Mouse (Mus musculus) olfactory bulb, adult 2 months (tissue): ENCODE results near the gene Dock4. TPM values are rescaled to one million over a fixed set of nuclear protein-coding genes. Genes with fewer than 3 reads are reported as not detected.

Source experiments
- H3K27ac ChIP-seq: fragments of 200-500 bp; 2 replicates; pipeline ENCODE4 v1.5.1; 2012; ENCODE audit warnings: low read depth, low read length; ENCODE audit not compliant: insufficient read depth
- H3K4me1 ChIP-seq: fragments of 200-500 bp; 2 replicates; pipeline ENCODE4 v1.6.1; 2012; ENCODE audit warnings: low read length; ENCODE audit not compliant: control insufficient read depth, insufficient read depth
- H3K4me3 ChIP-seq: fragments of 200-500 bp; 2 replicates; pipeline ENCODE4 v1.5.1; 2012; ENCODE audit warnings: mild to moderate bottlenecking, low read depth, low read length, moderate library complexity; ENCODE audit not compliant: insufficient read depth
- CTCF ChIP-seq: fragments of 200-500 bp; IDR thresholded peaks from 2 replicates; pipeline ENCODE4 v1.5.1; 2012; ENCODE audit warnings: low read depth, mild to moderate bottlenecking, low read length, moderate library complexity; ENCODE audit not compliant: insufficient read depth
- POLR2A ChIP-seq: fragments of 200-500 bp; IDR thresholded peaks from 2 replicates; pipeline ENCODE4 v1.6.1; 2012; ENCODE audit warnings: mild to moderate bottlenecking, low read depth, low read length, moderate library complexity; ENCODE audit not compliant: insufficient read depth
- WGBS: fragments of 180-500 bp; shearing (Covaris S2); methylation state at CpG from one replicate; pipeline ENCODE4 v1.1.7; 2018; 5-methylcytosine and 5-hydroxymethylcytosine counted together
- polyA plus RNA-seq: library from polyadenylated mRNA; stranded (reverse); fragments of >200 nt; gene quantifications from 2 replicates; pipeline ENCODE4 v1.2.4, GENCODE M21; 2012; ENCODE audit warnings: low replicate concordance; ENCODE audit not compliant: missing spikeins, insufficient read depth, insufficient read length

Dock4 gene
- polyA plus RNA-seq, 1 experiment: not detected

DNA sequence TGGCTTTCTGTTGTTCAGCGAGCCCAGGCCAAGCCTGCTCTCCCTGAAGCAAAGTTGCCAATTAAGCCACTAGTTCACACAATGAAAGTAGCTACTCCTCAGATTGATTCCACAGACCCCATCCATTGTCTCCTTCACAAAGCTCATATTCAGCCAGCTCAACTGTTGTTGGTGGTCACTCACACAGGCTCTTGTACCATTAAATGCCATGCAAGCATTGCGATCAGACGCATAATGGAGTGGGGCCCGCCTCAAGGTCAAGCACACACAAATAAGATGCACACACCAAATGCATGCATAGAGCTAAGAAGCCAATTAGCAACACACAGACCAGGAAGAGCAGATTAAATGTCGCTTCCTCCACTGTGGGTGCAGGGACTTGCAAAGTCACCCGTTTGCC is 391.2 kb downstream of the Dock4 start:
- no peak for TF ChIP-seq POLR2A
- TF ChIP-seq CTCF: no peak
- no peaks in the 10 kb centered on the region for H3K4me1 ChIP-seq
- no peak overlapping the region for H3K27ac ChIP-seq
- no peak overlapping the region for H3K4me3 ChIP-seq
- WGBS: 66% methylated on average over 6 of the region's 6 CpGs

- H3K27ac ChIP-seq: no peak overlapping the region
- 3% methylated on average over 8 of the region's 8 CpGs for WGBS
- TF ChIP-seq CTCF (no peak), POLR2A (no peak)
- no peaks in the 10 kb centered on the region for H3K4me1 ChIP-seq
- no peak overlapping the region for H3K4me3 ChIP-seq
These were observed 392.0 kb downstream of the Dock4 start for GRCm38 (mm10) chr12:40837597-40838337.

- Histone ChIP-seq H3K4me1 (no peaks in the 10 kb centered on the region), H3K4me3 (no peak overlapping the region), H3K27ac (no peak overlapping the region)
- no peak for TF ChIP-seq POLR2A
- no peak for TF ChIP-seq CTCF
- WGBS: 58% methylated on average over 2 of the region's 2 CpGs
These were observed 392.6 kb downstream of the Dock4 start for GRCm38 (mm10) chr12:40838338-40838695.

- 92% methylated on average over 5 of the region's 5 CpGs for WGBS
- H3K27ac ChIP-seq: no peak overlapping the region
- H3K4me3 ChIP-seq: no peak overlapping the region
- H3K4me1 ChIP-seq: no peaks in the 10 kb centered on the region
- TF ChIP-seq CTCF (no peak), POLR2A (no peak)
These were observed 393.2 kb downstream of the Dock4 start for GRCm38 (mm10) chr12:40838940-40839339.

GRCm38 (mm10) chr12:40839817-40840216 is 394.1 kb downstream of the Dock4 start:
- Histone ChIP-seq H3K4me3 (no peak overlapping the region), H3K4me1 (no peaks in the 10 kb centered on the region), H3K27ac (no peak overlapping the region)
- TF ChIP-seq CTCF: no peak
- no peak for TF ChIP-seq POLR2A
- 86% methylated on average over 4 of the region's 4 CpGs for WGBS

DNA sequence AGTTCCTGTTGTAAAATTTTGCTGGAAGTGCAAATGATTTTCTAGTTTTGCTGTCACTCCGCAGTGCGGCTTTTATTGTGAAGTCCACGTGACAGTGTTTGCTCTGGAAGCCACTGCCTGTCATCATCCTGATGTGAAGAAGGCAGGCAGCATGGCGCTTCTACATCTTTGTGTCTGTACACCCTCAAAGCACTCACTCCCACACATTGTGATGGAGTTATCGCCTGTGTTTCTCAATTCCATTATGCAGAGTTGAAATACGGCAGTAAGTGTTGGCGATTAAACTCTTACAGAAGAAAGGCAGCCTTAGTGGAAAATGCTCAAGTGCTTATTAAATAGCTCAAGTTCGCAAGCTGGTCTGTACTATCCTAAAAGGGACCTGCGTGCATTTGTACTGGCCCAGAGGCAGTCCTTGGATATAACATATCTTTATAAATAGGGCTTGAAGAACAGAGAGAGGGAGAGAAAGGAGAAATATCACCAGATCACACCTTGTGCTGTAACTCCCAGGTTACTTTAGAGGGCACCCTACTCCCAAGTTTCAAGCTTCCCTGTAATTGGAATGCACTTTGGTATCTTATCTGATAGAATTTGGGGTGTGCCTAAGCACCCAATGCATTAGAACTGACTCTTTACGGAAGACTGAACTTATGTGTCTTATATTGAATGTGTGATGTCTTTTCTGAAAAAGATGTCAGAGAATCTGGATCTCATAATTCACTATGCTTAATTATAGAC is 396.7 kb downstream of the Dock4 start:
- no peak for TF ChIP-seq POLR2A
- TF ChIP-seq CTCF: no peak
- no peaks in the 10 kb centered on the region for H3K4me1 ChIP-seq
- 65% methylated on average over 10 of the region's 10 CpGs for WGBS
- no peak overlapping the region for H3K4me3 ChIP-seq
- H3K27ac ChIP-seq: no peak overlapping the region

- no peaks in the 10 kb centered on the region for H3K4me1 ChIP-seq
- TF ChIP-seq CTCF (no peak), POLR2A (no peak)
- H3K27ac ChIP-seq: no peak overlapping the region
- no peak overlapping the region for H3K4me3 ChIP-seq
- WGBS: 88% methylated on average over 5 of the region's 5 CpGs
These were observed 397.2 kb downstream of the Dock4 start for GRCm38 (mm10) chr12:40842991-40843390.

DNA sequence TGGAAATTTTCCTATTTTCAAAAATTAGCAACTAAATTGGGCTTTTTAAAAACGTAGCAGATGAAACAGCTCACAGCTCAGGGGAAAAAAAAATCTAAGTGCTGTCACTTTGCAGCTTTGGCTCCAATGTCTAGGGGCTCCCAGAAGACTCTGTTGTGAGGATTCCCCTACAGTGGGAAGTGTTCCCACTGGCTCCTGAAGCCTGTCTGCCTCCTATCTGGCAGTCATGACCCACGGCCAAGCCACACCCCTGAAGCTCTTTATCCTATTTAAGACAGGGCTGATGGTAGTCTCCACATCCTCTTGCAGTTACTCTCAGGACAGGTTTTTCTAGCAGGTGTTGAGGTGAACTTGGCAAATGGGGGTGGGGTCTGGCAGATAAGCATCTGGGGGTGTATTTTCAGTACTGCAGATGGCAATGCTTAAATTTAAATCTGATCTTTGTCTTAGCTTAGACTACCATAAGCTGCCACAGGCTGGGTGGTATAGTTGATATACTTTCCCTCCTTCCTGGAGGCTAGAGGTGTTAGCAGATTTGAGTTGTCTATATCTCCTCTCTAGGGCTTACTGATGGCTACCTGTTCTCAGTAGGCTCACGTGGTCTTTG is 397.8 kb downstream of the Dock4 start:
- whole genome bisulfite sequencing: 80% methylated on average over 3 of the region's 3 CpGs
- Histone ChIP-seq H3K4me3 (no peak overlapping the region), H3K4me1 (no peaks in the 10 kb centered on the region), H3K27ac (no peak overlapping the region)
- TF ChIP-seq CTCF (no peak), POLR2A (no peak)

DNA sequence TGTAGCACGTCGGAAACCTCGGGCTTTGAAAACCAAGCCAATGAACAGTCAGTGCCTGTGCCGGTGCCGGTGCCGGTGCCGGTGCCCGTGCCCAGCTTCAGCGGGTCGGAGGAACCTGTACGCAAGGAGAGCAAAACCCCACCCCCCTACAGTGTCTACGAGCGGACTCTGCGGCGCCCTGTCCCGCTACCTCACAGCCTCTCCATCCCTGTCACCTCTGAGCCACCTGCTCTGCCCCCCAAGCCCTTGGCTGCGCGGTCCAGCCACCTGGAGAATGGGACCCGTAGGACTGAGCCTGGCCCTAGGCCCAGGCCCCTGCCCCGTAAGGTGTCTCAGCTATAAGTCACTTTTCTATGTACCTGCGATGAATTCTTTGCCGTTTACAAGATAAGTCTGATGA is 398.6 kb downstream of the Dock4 start:
- Histone ChIP-seq H3K4me3 (no peak overlapping the region), H3K4me1 (no peaks in the 10 kb centered on the region), H3K27ac (no peak overlapping the region)
- TF ChIP-seq CTCF: no peak
- TF ChIP-seq POLR2A: no peak
- 97% methylated on average over 22 of the region's 22 CpGs for WGBS
